Mouse (Mus musculus) monocyte, adult 5-6 weeks (primary cell): Measurements from ENCODE around the gene Gm8257. TPM values are rescaled to one million over a fixed set of nuclear protein-coding genes. Genes with fewer than 3 reads are reported as not detected.
"Not testable (repeated sequence)": the region's sequence is repeated elsewhere in the genome, so short reads cannot be mapped to it uniquely, and the experiment has no call there.

Source experiments
- ATAC-seq: fragments of 153-309, 156-312 bp; replicated peaks from 2 replicates; pipeline ENCODE4 v1.8.0; 2017; ENCODE audit warnings: mild to moderate bottlenecking; ENCODE audit not compliant: low TSS enrichment, insufficient number of reproducible peaks, severe bottlenecking, poor library complexity, low FRiP score
- total RNA-seq: library from RNA; stranded (forward); fragments of 200-1000, 200-491, 200-594 nt; gene quantifications from 3 replicates; pipeline ENCODE4 v1.2.3, GENCODE M21; 2017

Gene Gm8257
- not detected in 3 replicates for total RNA-seq

GRCm38 (mm10) chr14:44706356-44706755 lies at the start of gene Gm8257:
TSS of gene Gm8257 (minus strand) at chr14:44706456.
- ATAC-seq = not testable (repeated sequence)

- no peak for ATAC-seq
Observed at GRCm38 (mm10) chr14:44750240-44750639, 44.0 kb upstream of the Gm8257 start, which contains the start of gene Gm8267. TSS of gene Gm8267 (minus strand) at chr14:44750340.

GRCm38 (mm10) chr14:44742789-44743188 lies 36.5 kb upstream of the Gm8257 start:
- ATAC-seq = not testable (repeated sequence)

- ATAC-seq = not testable (repeated sequence)
Observed at GRCm38 (mm10) chr14:44730711-44731110, 24.5 kb upstream of the Gm8257 start.

GRCm38 (mm10) chr14:44627737-44628136 lies 78.5 kb downstream of the Gm8257 start, which contains the start of gene Gm5624:
TSS of gene Gm5624 (minus strand) at chr14:44627938.
- not testable (repeated sequence) for ATAC-seq

Other genes starting within 250 kb of the Gm8257 start
- gene BC061237, start 214.0 kb downstream of the Gm8257 start, total RNA-seq = not detected in 3 replicates
- not detected in 3 replicates for gene Gm17093, start 188.2 kb downstream of the Gm8257 start, total RNA-seq
- not detected in 3 replicates for gene Gm8247, start 123.3 kb downstream of the Gm8257 start, total RNA-seq
- not detected in 3 replicates for gene Gm5624, start 78.5 kb downstream of the Gm8257 start, total RNA-seq
- gene Gm8267, start 43.9 kb upstream of the Gm8257 start, total RNA-seq = not detected in 3 replicates
- not detected in 3 replicates for gene Ptgdr, start 152.9 kb upstream of the Gm8257 start, total RNA-seq